Mouse (Mus musculus) testis, adult 2 months (tissue): Measurements from ENCODE around the gene Cpm.

Source experiments
- CTCF ChIP-seq: fragments of 200-500 bp; IDR thresholded peaks from 2 replicates; pipeline ENCODE4 v1.5.1; 2012; ENCODE audit warnings: low read depth, mild to moderate bottlenecking, inconsistent platforms, low read length, moderate library complexity; ENCODE audit not compliant: control insufficient read depth, insufficient read depth, insufficient replicate concordance
- POLR2A ChIP-seq: fragments of 200-500 bp; IDR thresholded peaks from 2 replicates; pipeline ENCODE4 v1.6.1; 2012; ENCODE audit warnings: low read depth, mild to moderate bottlenecking, inconsistent platforms, low read length, moderate library complexity; ENCODE audit not compliant: control insufficient read depth

DNA sequence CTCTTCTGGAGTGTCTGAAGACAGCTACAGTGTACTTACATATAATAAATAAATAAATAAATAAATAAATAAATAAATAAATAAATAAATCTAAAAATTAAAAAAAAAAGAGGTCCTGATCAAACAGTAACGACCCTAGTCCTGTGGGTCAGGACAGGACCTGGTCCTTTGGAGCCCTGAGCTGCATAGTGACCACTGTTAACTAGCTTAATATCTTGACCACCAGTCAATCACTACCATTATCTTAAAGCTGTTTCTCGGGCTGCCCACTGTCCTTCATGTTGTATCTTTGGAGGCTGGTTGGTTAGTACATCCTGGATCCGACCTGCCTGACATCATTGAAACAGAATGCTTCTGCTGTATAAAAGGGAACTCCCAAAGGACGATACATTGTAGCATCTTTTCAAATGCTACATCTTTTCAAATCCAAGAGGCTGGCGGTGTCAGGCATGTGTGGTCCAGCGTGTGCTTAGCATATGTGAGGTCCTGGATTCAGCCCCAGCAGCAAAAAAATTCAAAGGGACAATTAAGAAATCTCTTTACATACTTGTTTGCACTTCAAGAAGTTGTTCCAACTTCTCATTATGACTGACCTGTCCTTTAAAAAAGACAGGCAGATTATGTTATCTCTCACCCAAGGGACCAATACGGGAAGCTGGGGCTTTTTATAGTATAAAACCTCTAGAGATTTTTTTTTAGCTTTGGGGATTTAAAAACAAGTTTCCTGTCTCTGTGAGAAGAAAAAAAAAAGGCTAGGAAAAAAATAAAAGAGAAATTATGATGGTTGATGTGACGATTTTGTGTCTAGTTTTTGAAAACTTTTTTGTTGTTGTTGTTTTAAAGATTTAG lies 23.9 kb downstream of the Cpm start:
- no peak for TF ChIP-seq POLR2A
- TF ChIP-seq CTCF = no peak
